Mouse (Mus musculus): ENCODE measurements at regions not wholly inside any gene's neighbourhood (a gene's known extent, or its start where the extent isn't known, plus 50 kb on each side); places are given as distances from the start of the nearest gene placed in this dataset.

DNA sequence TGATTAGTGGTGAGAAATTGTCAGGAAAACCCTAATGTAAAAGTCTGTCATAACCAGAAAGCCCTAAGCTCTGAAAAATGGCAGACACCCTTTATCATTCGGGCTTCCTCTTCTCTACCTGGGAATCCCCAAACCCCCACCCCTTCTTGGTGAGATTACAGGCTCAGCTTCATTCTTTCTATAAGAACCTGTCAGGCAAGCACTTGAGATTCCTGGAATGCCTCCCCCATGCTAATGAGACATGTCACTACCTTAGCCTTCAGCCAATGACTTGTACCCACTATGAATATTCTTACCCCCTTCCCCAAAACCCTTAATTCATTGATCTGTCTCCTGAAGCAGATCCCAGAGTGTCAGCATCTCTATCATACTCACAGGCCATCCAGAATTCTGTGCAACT is 254.5 kb upstream of the Gcfc2 start:
- H3K27me3 ChIP-seq = no peaks in the 10 kb centered on the region
- H3K4me1 ChIP-seq = no peaks in the 10 kb centered on the region
- no peak overlapping the region for H3K9ac ChIP-seq
- 59% methylated on average over 1 of the region's 1 CpGs for WGBS
- H3K9me3 ChIP-seq = no peaks in the 10 kb centered on the region
- H3K4me3 ChIP-seq = no peak overlapping the region
- no peaks in the 10 kb centered on the region for H3K36me3 ChIP-seq
- ATAC-seq (ENCODE audit: borderline replicate concordance, extremely low read depth, low FRiP score, low TSS enrichment) = no peak
- H3K27ac ChIP-seq = no peak overlapping the region
- H3K4me2 ChIP-seq = no peak overlapping the region

DNA sequence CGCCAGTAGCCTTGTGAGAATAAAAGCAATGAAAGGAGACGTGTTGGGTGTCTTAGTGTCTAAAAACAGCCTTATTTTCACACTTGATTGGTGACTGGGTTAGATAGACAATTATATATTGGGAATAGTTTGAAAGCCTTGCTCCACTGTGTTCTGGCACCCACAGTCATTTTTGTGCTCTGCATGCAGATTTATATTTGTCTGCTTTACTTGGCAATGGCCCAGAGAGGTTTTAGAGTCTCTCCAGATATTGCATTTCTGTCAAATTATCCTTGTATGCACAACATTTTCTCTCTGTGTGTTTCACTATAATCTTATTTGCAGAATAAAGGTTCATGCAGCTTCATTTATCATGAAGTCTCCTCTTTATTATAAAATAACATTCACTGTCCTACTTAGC is 250.2 kb upstream of the Gcfc2 start:
- Histone ChIP-seq H3K9ac (no peak overlapping the region), H3K9me3 (no peaks in the 10 kb centered on the region), H3K4me2 (no peak overlapping the region), H3K4me1 (no peaks in the 10 kb centered on the region), H3K27ac (no peak overlapping the region), H3K27me3 (no peaks in the 10 kb centered on the region), H3K36me3 (no peaks in the 10 kb centered on the region), H3K4me3 (no peak overlapping the region)
- WGBS = 64% methylated on average over 2 of the region's 2 CpGs
- ATAC-seq (ENCODE audit: borderline replicate concordance, extremely low read depth, low FRiP score, low TSS enrichment) = no peak

DNA sequence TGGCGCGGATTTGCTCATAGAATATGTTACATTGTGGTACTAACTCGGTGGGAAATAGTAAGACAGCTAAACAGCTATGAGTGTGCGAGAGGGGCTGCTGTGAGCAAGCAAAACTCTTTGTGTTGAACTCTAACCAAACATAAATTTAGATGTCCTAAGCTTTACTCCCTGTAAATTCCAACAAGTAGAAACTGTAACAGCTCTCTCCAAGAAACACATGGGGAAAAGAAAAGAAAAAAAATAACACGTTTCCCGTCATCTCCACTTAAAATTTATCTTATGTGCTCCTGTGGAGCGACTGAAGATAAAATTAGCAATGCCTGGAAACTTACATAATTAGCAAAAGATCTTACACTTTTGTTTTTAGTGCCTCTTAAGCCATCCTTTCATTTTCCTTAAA is 226.2 kb upstream of the Gcfc2 start:
- Histone ChIP-seq H3K4me2 (no peak overlapping the region), H3K4me1 (no peaks in the 10 kb centered on the region), H3K27ac (no peak overlapping the region), H3K9ac (no peak overlapping the region), H3K9me3 (no peaks in the 10 kb centered on the region), H3K4me3 (no peak overlapping the region), H3K27me3 (no peaks in the 10 kb centered on the region), H3K36me3 (no peaks in the 10 kb centered on the region)
- 80% methylated on average over 7 of the region's 7 CpGs for WGBS
- ATAC-seq (ENCODE audit: borderline replicate concordance, extremely low read depth, low FRiP score, low TSS enrichment) = no peak

DNA sequence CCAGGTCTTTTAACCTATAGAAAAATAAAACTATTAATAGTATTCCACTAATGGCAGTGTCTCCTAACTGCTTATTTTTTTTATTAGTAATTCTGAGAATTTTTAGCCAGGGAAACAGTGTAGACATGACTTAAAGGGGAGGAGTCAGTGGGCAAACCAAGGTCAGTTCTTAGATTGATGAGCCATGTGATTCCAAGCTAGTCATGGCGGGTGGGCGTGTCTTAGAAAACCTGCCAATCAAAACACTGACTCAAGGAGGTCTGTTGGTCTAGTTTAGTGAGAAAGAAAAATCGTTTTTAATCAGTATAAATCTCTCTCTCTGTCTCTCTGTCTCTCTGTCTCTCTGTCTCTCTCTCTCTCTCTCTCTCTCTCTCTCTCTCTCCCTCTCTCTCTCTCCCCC is 225.3 kb upstream of the Gcfc2 start:
- Histone ChIP-seq H3K27me3 (no peaks in the 10 kb centered on the region), H3K9me3 (no peaks in the 10 kb centered on the region), H3K27ac (no peak overlapping the region), H3K4me2 (no peak overlapping the region), H3K36me3 (no peaks in the 10 kb centered on the region), H3K4me1 (no peaks in the 10 kb centered on the region), H3K4me3 (no peak overlapping the region), H3K9ac (no peak overlapping the region)
- 78% methylated on average over 3 of the region's 3 CpGs for WGBS
- ATAC-seq (ENCODE audit: borderline replicate concordance, extremely low read depth, low FRiP score, low TSS enrichment) = no peak

DNA sequence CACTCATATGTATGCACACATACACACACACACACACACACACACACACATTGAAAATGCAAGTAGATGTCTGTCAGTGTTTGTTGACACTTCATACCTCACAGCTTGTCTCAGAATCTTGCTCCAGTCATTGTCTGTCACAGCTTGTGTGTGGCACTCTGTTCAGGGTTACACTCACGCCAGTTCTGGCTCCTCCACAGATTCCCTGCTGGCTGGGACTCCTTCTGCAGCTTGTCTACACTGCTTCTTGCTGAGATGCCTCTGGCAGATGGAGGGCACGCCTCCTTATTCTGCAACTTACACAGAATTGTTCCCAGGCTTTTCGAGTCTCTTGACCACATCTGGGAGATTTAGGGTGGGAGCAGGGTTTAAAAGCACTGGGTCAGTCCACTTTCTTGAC is 208.6 kb upstream of the Gcfc2 start:
- Histone ChIP-seq H3K36me3 (no peaks in the 10 kb centered on the region), H3K4me2 (no peak overlapping the region), H3K9me3 (no peaks in the 10 kb centered on the region), H3K27ac (no peak overlapping the region), H3K4me1 (no peaks in the 10 kb centered on the region), H3K9ac (no peak overlapping the region), H3K27me3 (no peaks in the 10 kb centered on the region), H3K4me3 (no peak overlapping the region)
- WGBS = 50% methylated on average over 3 of the region's 3 CpGs
- ATAC-seq (ENCODE audit: borderline replicate concordance, extremely low read depth, low FRiP score, low TSS enrichment) = no peak; the same call in 1 of the 2 replicates

DNA sequence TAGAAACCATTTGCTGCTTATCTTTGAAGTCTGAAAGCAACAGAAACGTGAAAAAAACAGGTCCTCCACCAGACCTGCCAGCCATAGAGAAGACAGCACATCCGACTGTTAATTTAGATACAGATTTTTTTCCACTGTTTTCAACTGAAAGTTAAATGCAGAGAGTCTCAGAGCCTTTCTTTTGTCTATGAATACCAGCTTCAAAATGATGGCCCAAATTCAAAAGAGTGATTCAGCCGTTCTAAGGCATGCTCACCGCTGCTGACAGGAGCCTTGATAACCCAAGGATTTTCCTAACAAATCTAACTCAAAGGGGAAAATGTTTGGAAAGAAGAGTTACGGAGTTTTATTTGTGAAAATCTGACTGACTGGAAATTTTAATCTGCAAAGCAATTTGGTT is 207.1 kb upstream of the Gcfc2 start:
- Histone ChIP-seq H3K9ac (no peak overlapping the region), H3K4me1 (no peaks in the 10 kb centered on the region), H3K27ac (no peak overlapping the region), H3K27me3 (no peaks in the 10 kb centered on the region), H3K4me2 (no peak overlapping the region), H3K36me3 (no peaks in the 10 kb centered on the region), H3K4me3 (no peak overlapping the region), H3K9me3 (no peaks in the 10 kb centered on the region)
- ATAC-seq (ENCODE audit: borderline replicate concordance, extremely low read depth, low FRiP score, low TSS enrichment) = no peak
- 63% methylated on average over 5 of the region's 5 CpGs for WGBS

DNA sequence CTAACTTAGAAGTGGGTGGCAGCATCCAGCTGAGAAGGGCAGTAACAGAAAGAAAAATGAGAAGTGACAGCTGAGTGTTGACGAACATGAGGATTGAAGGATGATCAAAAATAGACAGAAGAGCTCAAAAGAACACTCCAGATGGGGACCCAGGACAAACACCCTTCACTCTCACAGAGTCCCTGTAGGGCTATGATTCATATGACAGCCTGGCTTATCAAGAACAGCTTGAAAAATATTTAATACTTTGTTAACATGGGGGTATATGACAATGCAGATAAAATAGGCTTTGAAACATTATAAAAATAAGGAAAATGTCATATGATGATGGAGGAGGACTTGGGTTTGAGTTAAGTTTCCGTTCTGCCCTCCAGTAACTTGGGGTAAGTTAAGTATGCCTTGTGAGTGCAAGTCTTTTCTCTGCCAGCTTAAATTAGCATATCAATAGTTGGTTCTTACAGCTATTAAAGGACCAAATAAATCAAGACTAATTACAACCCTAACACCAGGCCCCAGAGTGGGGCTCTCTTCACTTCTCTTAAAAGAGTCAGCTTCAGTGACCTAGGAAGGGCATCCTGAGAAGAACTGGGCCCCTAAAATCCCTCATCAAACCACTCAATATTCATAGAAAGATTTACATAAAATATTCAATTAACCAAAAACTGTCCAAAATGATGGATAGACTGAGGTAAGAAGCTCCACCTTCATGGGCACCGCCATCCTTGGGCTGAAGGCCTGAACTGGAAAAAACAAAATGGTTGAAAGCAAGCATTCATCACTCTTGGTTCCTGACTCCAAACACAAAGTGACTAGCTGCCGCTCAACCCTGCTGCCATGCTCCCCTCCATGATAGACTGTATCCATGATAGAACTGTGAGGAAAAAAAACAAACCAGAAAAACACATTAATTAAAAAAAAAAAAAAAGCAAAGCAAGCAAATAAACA is 198.6 kb upstream of the Gcfc2 start:
- Histone ChIP-seq H3K36me3 (no peaks in the 10 kb centered on the region), H3K27me3 (no peaks in the 10 kb centered on the region), H3K4me1 (no peaks in the 10 kb centered on the region), H3K4me2 (no peak overlapping the region), H3K4me3 (no peak overlapping the region), H3K9me3 (no peaks in the 10 kb centered on the region), H3K9ac (no peak overlapping the region), H3K27ac (no peak overlapping the region)
- no peak for ATAC-seq (ENCODE audit: borderline replicate concordance, extremely low read depth, low FRiP score, low TSS enrichment)
- WGBS = 65% methylated on average over 4 of the region's 4 CpGs

DNA sequence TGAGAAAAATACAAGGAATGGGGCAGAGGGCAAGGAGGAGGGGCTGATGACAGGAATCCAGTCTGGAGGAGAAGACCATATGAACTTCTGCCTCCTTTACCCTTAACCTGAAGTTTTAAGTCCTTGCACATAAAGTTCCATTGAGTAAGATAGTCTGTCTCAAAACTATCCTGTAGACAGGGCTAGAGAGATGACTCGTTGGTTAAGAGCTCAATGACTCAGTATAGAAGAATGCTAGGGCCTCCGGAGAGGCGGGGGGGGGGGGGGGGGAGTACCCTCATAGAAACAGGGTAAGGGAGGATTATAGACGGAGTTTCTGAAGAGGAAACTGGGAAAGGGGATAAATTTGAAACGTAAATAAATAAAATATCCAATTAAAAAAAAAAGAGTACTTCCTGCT is 191.8 kb upstream of the Gcfc2 start:
- Histone ChIP-seq H3K9me3 (no peaks in the 10 kb centered on the region), H3K36me3 (no peaks in the 10 kb centered on the region), H3K4me1 (no peaks in the 10 kb centered on the region), H3K9ac (no peak overlapping the region), H3K27me3 (no peaks in the 10 kb centered on the region), H3K4me2 (no peak overlapping the region), H3K27ac (no peak overlapping the region), H3K4me3 (no peak overlapping the region)
- no peak for ATAC-seq (ENCODE audit: borderline replicate concordance, extremely low read depth, low FRiP score, low TSS enrichment)
- WGBS = 37% methylated on average over 5 of the region's 5 CpGs

DNA sequence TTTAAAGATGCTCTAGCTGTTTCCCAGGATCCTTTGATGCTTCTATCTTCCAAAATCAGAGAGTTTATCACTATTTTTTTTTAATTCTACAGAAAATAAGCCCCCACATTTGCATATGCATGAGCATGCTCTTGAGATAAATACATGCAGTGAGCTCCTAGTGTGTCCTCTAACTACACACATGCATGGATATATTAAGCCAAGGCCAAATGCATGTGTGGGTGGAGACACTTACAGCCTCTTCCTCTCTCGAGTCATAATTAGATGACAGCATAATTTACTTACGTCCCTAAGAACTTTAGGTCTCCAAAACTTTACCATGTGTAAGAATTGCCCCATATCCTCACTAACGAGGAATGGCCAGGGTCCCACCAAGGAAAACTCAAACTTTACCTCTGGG is 189.9 kb upstream of the Gcfc2 start:
- no peak overlapping the region for H3K9ac ChIP-seq
- H3K27me3 ChIP-seq = no peaks in the 10 kb centered on the region
- no peak overlapping the region for H3K4me2 ChIP-seq
- H3K27ac ChIP-seq = no peak overlapping the region
- no peak for ATAC-seq (ENCODE audit: borderline replicate concordance, extremely low read depth, low FRiP score, low TSS enrichment)
- H3K4me3 ChIP-seq = no peak overlapping the region
- H3K36me3 ChIP-seq = no peaks in the 10 kb centered on the region
- WGBS = 83% methylated on average over 3 of the region's 3 CpGs
- no peaks in the 10 kb centered on the region for H3K9me3 ChIP-seq
- H3K4me1 ChIP-seq = no peaks in the 10 kb centered on the region

DNA sequence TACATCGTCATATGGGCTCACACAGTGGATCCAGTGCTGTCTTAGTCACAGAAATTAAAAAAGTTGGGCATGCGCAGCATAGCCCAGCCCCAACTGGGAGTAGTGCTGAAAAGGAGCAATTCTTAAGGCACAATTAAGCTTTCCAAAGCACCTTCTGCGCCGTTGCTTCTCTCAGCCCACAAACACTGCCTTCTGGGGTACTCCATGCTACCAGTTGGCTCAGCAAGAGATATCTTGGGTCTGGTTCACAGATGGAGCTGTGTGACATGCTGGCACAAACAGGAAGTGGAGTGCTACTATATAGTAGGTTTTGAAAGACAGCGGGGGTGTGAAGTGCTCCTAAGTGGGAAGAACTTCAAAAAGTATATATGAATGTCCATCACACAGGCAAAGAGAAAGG is 185.0 kb upstream of the Gcfc2 start:
- Histone ChIP-seq H3K9ac (no peak overlapping the region), H3K27ac (no peak overlapping the region), H3K9me3 (no peaks in the 10 kb centered on the region), H3K36me3 (no peaks in the 10 kb centered on the region), H3K27me3 (no peaks in the 10 kb centered on the region), H3K4me2 (no peak overlapping the region), H3K4me3 (no peak overlapping the region), H3K4me1 (no peaks in the 10 kb centered on the region)
- ATAC-seq (ENCODE audit: borderline replicate concordance, extremely low read depth, low FRiP score, low TSS enrichment) = no peak
- WGBS = 96% methylated on average over 5 of the region's 5 CpGs

DNA sequence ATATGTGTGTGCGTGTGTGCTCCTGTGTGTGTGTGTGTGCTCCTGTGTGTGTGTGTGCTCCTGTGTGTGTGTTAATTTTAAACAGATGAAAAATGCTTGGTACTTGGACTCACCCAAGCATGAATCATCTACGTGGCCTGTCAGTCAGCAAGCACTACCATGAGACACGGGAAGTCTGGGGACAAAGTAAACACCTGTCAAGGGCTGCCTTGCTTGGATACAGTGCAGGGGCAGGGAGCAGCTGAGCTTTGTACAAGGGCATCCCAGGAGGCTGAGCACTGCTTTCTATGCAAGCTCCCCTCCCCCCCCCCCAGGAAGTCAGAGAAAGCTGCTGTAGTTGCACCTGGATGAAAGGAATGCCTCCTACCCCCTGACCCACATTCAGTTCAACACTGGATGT is 173.8 kb upstream of the Gcfc2 start:
- no peak; the same call in 1 of the 2 replicates for ATAC-seq (ENCODE audit: borderline replicate concordance, extremely low read depth, low FRiP score, low TSS enrichment)
- no peaks in the 10 kb centered on the region for H3K27me3 ChIP-seq
- WGBS = 30% methylated on average over 3 of the region's 3 CpGs
- no peak overlapping the region for H3K9ac ChIP-seq
- H3K9me3 ChIP-seq = no peaks in the 10 kb centered on the region
- H3K4me2 ChIP-seq = no peak overlapping the region
- H3K4me1 ChIP-seq = no peaks in the 10 kb centered on the region
- H3K27ac ChIP-seq = no peak overlapping the region
- no peaks in the 10 kb centered on the region for H3K36me3 ChIP-seq
- no peak overlapping the region for H3K4me3 ChIP-seq

DNA sequence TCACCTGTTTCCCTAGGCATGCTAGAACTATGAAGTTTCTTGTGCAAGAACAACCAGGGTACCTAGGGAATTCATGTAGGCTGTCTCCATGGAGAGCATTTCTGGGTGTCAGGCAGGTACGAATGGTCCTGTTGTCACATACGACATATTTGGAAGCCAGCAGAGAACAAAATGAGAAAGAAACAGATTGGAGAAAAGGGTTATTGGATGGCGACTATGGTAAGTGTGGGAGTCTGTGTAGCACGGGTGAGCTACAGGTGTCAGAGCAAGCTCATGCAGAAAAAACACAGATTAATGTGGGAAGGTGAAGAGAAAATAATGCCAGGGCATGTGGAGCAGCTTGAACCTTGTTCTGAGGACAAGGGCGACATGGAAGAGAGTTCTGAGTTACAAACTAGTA is 171.8 kb upstream of the Gcfc2 start:
- no peaks in the 10 kb centered on the region for H3K4me1 ChIP-seq
- no peak overlapping the region for H3K4me3 ChIP-seq
- no peak overlapping the region for H3K4me2 ChIP-seq
- H3K27ac ChIP-seq = no peak overlapping the region
- 84% methylated on average over 5 of the region's 5 CpGs for WGBS
- no peaks in the 10 kb centered on the region for H3K36me3 ChIP-seq
- no peaks in the 10 kb centered on the region for H3K27me3 ChIP-seq
- H3K9ac ChIP-seq = no peak overlapping the region
- H3K9me3 ChIP-seq = no peaks in the 10 kb centered on the region
- no peak for ATAC-seq (ENCODE audit: borderline replicate concordance, extremely low read depth, low FRiP score, low TSS enrichment)

DNA sequence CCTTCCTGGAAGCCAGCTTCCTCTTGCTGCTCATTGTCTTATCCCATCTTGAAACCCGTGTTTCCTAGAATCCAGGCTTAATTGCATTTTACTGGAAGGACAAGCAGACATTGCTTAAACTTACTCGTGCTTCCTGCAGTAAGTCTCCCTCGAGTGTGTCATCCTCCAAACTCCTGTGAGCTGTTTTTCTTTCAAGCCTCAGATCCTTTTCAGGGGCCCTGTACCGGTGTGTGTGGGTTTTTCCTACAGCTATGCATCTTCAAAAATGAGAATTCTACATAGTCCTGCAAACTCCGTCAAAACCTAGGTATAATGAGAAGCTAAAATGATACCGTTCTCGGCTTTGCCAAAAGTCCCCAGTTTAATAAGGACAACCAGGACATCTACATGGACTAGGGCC is 167.2 kb upstream of the Gcfc2 start:
- H3K36me3 ChIP-seq = no peaks in the 10 kb centered on the region
- no peak for ATAC-seq (ENCODE audit: borderline replicate concordance, extremely low read depth, low FRiP score, low TSS enrichment)
- H3K27ac ChIP-seq = no peak overlapping the region
- WGBS = 58% methylated on average over 7 of the region's 7 CpGs
- H3K27me3 ChIP-seq = no peaks in the 10 kb centered on the region
- H3K4me2 ChIP-seq = no peak overlapping the region
- no peak overlapping the region for H3K4me3 ChIP-seq
- no peaks in the 10 kb centered on the region for H3K4me1 ChIP-seq
- no peak overlapping the region for H3K9ac ChIP-seq
- no peaks in the 10 kb centered on the region for H3K9me3 ChIP-seq
